Mouse (Mus musculus): ENCODE data around the gene Setd5.

Setd5 gene

DNA sequence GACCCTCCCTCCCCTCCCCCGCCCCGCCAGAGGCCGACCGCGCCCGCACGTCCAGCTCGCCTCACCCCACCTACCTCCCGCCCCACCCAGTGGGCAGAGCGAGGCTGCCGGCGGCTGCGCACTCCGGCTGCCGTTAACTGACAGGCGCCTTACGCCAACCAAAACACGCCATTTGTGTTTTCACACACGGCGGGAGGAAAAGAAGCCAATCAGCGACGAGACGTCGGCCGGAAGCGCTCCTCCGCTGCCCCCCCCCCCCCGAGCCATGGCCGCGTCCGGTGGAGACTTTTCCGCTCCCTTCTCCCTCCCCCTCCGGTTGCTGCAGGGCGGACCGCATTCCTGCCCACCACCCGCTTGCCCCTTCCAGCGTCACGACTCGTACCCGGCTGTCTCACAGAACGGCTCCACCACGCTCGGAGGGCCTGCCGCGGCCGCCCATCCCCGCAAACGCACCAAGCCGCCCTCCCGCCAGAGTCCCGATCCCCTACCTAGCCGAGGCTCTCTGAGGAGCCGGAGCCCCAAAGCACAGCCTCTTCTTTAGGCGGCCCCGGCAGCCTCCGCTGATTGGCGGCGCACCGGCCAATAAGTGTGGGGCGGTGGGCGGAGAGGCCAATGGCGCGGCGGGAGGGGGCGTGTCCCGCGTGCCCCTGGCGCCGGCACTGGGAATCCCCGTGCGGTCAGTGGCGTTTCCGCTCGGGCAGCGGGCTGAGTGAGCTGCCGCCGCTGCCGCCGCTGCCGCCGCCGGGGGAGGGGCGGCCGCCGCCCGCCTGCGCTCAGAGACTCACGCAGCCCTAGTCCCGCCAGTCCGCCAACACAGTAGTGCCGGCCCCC, at the start of gene Setd5:
Setd5 (plus strand) TSS at position 680 of the 831 bp plus-strand sequence.
- peak; percentile 97 for DNase-seq (ENCODE audit: low spot score)

DNA sequence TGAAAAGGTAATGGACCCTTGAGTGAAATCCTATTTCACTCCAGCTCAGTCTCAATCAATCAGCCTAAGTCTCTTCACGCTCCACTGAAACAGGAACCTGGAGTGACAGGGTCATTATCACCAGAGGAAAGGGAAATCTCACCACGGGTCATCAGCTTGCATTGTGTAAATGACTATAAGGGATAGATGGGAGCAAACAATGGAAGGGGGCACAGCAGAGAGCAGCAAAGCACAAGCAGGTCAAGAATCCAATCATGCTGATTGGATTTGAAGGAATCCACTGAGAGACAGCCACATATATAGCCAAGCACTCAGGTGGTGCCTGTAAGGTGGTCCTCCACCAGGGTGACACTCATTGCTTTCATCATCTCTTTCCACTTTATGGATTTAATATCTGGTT, 49.7 kb upstream of the Setd5 start:
- no peak for DNase-seq (ENCODE audit: low spot score)

GRCm38 (mm10) chr6:113029006-113029405, 48.2 kb upstream of the Setd5 start:
- no peak for DNase-seq (ENCODE audit: low spot score)

DNA sequence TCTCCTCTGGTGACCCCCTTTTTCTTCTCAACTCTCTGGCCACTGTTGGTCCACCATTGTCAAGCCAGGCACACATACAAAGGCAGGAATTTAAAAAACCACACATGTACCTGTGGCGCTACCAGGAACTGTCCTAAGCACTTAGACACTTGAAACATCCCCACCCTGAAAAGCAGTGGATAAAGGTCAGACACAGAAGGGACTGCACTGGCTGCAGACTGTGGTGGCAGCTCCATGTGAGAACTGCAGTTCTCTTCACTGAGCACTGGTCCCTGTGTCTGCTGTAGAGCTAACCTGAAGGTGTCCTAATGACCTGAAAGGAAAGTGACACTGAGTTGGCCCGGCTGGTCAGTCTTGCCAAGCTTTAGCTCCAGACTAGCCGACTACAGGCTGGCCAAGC, 46.6 kb upstream of the Setd5 start:
- DNase-seq (ENCODE audit: low spot score): no peak

- DNase-seq (ENCODE audit: low spot score): no peak
These were observed 46.0 kb upstream of the Setd5 start for GRCm38 (mm10) chr6:113030970-113031660.

- no peak for DNase-seq (ENCODE audit: low spot score)
These were observed 45.0 kb upstream of the Setd5 start for GRCm38 (mm10) chr6:113032121-113032520.

- no peak for DNase-seq (ENCODE audit: low spot score)
These were observed 44.0 kb upstream of the Setd5 start for GRCm38 (mm10) chr6:113033185-113033584.

DNA sequence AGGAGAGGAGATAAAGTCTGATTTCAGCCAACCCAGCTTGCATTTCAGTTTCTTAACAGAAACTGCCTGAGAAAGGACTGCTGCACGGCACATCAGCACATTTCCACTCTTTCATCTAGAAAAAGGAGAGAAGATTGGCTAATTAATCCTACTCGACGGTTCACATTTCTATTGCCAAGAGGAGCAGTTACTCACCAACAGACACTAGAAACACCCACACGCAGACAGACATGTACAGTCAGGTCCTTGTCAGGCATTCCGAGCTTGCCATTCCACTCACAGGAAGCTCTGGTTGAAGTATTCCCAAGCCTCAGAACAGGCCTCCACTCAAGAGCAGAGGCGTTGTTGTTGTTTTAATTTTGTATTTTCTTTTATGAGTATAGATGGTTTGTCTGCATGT, 42.7 kb upstream of the Setd5 start:
- no peak for DNase-seq (ENCODE audit: low spot score)

DNA sequence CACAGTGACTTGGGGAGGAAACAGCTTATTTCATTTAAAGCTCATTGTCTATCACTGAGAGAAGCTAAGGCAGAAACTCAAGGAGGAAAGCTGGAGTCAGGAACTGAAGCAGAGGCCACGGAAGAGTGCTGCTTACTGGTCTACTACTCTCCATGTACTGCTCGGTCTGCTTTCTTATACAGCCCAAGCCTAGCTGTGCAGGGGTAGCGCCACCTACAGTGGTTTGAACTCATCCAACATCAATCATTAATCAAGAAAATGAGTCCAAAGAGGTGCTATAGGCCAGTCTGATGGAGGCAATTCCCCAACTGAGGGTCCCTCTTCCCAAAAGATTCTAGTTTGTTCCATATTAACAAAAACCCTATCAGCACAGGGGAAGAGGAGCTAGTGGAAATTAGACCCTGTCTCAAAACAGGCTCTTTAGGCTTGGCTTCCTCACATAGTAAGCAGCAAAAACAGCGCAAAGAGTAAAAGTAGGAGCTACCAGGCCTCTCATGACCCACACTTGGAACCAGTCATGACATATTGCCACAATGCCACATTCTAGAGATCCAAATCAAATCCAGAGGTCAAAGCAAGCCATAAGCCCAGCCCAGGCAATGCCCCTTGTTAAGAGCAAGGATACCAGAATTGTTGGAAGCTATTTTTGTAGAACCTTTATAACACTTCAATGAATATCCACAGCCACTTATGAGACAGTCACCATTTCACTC, 40.5 kb upstream of the Setd5 start:
- DNase-seq (ENCODE audit: low spot score): no peak

- peak; percentile 76 for DNase-seq (ENCODE audit: low spot score)
These were observed 39.0 kb upstream of the Setd5 start for GRCm38 (mm10) chr6:113037946-113038734.

GRCm38 (mm10) chr6:113038735-113039058, 38.5 kb upstream of the Setd5 start:
- DNase-seq (ENCODE audit: low spot score): no peak

DNA sequence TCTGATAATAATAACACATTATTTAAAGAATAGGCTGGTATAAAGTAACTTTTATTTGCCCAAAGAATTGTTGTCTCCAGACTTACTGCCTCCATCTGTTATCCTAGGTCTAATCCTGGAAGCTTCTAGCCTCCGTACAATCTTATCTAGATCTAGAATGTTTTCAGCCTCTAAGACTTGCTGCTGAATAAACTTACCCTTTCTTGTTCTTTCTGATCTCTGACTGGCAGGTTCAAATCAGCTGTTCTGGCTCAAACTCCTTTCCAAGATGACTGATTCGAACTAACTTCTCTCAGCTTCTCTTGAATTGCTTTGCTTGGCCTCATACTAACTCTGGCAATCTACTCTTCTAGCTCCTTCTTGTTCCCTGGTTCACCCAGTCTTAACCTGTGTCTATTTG, 36.8 kb upstream of the Setd5 start:
- no peak for DNase-seq (ENCODE audit: low spot score)

DNA sequence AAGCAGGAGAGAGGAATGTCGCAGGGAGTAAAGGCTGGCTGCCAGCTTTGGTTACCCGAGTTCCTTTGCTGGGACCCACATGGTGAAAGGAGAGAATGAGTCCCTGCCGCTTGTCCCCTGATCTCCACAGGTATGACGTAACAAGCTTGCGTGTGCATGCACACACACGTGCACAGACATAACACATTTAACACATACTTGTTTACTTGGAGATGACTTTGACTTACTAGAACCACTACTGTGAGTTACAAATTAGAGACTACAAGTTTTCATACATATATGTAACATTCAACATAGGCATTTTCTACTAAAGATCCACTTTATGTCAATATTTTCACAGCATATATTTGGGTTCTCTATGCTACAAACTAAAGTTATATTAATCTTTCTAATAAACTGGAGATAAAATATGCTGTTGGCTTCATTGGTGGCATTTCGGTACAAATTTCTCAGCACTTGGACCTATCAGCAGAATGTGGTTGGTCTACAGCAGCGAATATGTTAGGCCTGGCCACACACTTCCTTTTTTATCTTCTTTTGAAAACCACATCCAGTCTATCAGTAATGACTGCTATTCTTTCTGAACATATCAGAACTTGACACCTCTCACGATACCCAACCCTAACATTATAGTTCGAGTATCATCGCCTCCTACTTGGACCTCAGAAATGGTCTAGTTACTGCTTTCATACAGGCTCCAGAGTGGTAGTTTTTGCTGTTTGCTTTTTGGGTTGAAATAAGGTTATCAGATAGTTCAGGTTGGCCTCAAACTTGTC, 35.8 kb upstream of the Setd5 start:
- DNase-seq (ENCODE audit: low spot score): no peak

GRCm38 (mm10) chr6:113045575-113045974, 31.6 kb upstream of the Setd5 start:
- no peak for DNase-seq (ENCODE audit: low spot score)

DNA sequence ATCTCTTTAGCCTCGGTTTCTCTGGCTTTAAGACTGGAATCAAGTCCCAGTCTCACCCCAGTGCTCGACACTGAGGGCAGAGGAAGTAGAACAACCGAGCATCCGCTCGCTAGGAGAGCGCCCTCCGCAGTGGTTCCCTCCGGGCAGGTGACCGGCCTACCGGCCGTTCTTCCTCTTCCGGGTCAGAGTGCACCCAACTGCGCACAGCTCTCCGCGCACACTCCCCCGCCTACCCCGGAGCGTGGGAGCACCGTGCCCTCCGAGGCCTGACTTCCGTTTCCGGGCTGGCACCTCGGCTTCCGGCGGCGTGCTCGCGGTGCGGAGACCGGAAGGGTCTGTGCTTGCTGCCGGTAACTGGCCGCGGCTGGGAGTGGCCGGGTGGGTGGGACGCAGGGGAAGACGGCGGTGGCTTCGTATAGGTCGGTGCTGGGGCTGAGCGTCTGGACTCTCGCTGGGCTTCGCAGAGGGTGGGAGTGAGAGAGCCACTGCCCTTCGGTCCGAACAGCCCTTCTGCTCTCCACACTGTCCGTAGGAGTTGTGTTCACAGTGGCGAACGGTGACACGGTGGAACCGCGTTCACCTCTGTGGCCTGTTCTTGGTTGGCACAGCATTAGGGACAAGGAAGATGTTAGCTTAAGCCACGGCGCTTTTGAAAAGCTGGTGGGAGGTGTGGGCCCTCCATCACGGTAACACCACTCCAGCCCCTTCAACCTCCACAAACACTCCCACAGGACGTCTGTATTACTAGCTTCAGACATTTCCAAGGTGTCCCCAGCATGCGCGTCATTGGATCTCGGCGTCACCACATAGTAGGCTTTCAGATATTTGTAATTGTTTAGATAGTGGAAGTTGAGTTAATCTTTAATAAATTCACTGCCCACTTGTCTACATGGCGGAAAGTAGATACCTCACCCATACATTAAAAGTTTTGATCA, 30.9 kb upstream of the Setd5 start, which contains the start of gene Thumpd3:
Thumpd3 (plus strand) TSS at position 185 of the 935 bp plus-strand sequence.
- DNase-seq (ENCODE audit: low spot score): peak; percentile 97

- DNase-seq (ENCODE audit: low spot score): peak; percentile 22
These were observed 30.0 kb upstream of the Setd5 start for GRCm38 (mm10) chr6:113047016-113047746.

DNA sequence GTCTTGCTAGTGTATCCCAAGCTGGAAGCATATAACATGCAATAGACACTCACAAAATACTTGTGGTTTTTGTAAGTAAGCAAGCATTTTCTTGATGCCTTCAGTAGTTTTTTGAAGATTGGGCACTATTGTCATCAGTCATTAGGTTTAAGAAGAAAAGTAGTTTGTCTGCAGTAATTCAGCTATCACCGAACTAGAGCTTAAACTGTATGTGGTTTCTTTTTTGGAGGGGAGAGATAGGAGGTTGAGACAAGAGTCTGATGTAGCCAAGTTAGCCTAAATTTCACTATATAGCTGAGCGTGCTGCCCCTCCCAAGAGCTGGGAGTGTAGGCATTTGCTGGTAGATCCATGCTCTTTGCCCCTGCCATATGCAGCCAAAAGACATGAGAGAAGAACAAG, 28.8 kb upstream of the Setd5 start:
- no peak for DNase-seq (ENCODE audit: low spot score)

DNA sequence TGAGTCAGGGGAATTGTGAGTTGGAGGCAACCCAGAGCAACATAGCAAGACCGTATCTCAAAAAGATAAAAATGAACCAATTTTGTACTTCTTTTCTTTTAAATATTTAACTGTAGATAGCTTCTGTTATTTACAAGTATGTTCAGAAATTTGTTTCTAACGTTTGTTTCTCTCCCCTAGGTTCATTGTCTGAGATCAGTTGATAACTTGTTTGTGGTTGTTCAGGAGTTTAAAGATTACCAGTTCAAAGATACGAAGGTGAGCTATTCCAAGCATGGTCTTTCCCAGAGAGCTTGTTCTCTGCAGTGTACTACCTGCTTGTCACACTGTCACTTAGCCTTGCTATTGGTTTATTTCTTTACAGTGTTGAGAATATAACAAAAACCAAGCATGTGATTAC, 28.0 kb upstream of the Setd5 start:
- no peak for DNase-seq (ENCODE audit: low spot score)

DNA sequence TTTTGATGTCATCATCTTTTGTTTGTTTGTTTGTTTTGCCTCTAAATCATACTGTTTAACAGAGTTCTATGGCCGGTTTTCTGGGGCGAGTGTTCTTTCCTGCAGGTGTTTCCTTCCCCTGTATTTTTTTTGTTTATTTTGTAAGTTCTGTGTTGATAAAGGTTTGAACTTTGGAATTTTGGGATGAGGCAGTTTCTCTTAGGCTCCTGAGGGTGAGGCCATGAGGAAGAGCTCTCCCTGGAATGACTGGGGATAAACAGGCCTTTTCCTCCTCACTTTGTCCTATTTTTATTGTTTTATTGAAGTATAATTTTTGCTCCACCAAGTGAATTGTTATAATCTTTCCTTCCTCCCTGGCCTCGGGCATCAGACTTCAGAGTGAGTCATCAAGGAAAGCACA, 24.2 kb upstream of the Setd5 start:
- no peak for DNase-seq (ENCODE audit: low spot score)
